22 mouse cellular contexts compared by ENCODE assay signal in genomic region chr2:145681626-145682025, GRCm38 (mm10). TPM values are rescaled to one million over a fixed set of nuclear protein-coding genes. Genes with fewer than 3 reads are reported as not detected.
DNase-seq lines count a peak whose midpoint lies in the region; ATAC-seq lines count a peak whose summit lies in the region.
"Had no signal": no experiment of that assay in that cellular context is flagged by ENCODE, and none has a peak within 500 bp of the region (broad histone marks: within the 10 kb centered on the region; RNA-seq: fewer than 3 reads in every experiment).

No protein-coding gene starts in this region.

- peak overlapping the region; percentile 61; the same call in 1 of the 2 replicates for H3K27ac ChIP-seq in kidney, embryonic 16.5 days (ENCODE audit: low read length)
- no peak overlapping the region for H3K27ac ChIP-seq in kidney, embryonic 15.5 days
- 0 out of 2 replicates have a peak overlapping the region, but pooled peaks have one; percentile 21 for H3K27ac ChIP-seq in stomach, embryonic 15.5 days
- H3K27ac ChIP-seq: forebrain, embryonic 13.5 days; heart, adult 2 months; hindbrain, embryonic 13.5 days; hindbrain, postnatal 0 days had no signal

- no peaks in the 10 kb centered on the region for H3K27me3 ChIP-seq in kidney, embryonic 16.5 days (ENCODE audit: insufficient read depth, low read length)
- H3K27me3 ChIP-seq in kidney, embryonic 15.5 days, result no peaks in the 10 kb centered on the region
- H3K27me3 ChIP-seq in stomach, embryonic 15.5 days (replicated peaks), result no peaks in the 10 kb centered on the region
- H3K27me3 ChIP-seq: embryonic facial prominence, embryonic 13.5 days; forebrain, embryonic 13.5 days; heart, embryonic 15.5 days; hindbrain, embryonic 13.5 days had no signal

- no peak overlapping the region for H3K4me3 ChIP-seq in kidney, embryonic 16.5 days (ENCODE audit: low read length)
- no peak overlapping the region for H3K4me3 ChIP-seq in kidney, embryonic 15.5 days (replicated peaks)
- no peak overlapping the region for H3K4me3 ChIP-seq in stomach, embryonic 15.5 days (replicated peaks)
- H3K4me3 ChIP-seq: embryonic facial prominence, embryonic 13.5 days; forebrain, embryonic 13.5 days; heart, adult 2 months; heart, embryonic 15.5 days; hindbrain, embryonic 13.5 days had no signal

- WGBS in kidney, embryonic 16.5 days, result 77% methylated on average over 4 of the region's 4 CpGs
- WGBS in kidney, embryonic 15.5 days, result 80% methylated on average over 4 of the region's 4 CpGs
- WGBS in stomach, embryonic 15.5 days, result 49% methylated on average over 4 of the region's 4 CpGs

- H3K36me3 ChIP-seq in kidney, embryonic 16.5 days (ENCODE audit: insufficient read depth, low read length), result peaks cover 7% of the 10 kb centered on the region; the same call in 1 of the 2 replicates
- peaks cover 3% of the 10 kb centered on the region; the same call in 1 of the 2 replicates for H3K36me3 ChIP-seq in kidney, embryonic 15.5 days
- H3K36me3 ChIP-seq in stomach, embryonic 15.5 days, result no peaks in the 10 kb centered on the region
- H3K36me3 ChIP-seq: embryonic facial prominence, embryonic 13.5 days; heart, embryonic 15.5 days had no signal

- peaks cover 75% of the 10 kb centered on the region for H3K4me1 ChIP-seq in kidney, embryonic 16.5 days (ENCODE audit: insufficient read depth, low read length)
- H3K4me1 ChIP-seq in kidney, embryonic 15.5 days, result peaks cover 76% of the 10 kb centered on the region
- peaks cover 20% of the 10 kb centered on the region for H3K4me1 ChIP-seq in stomach, embryonic 15.5 days

- DNase-seq in 3134 (ENCODE audit: extremely low read depth, insufficient read length, low spot score), result peak; percentile 26
- DNase-seq in NIH3T3 (ENCODE audit: low read depth), result peak; percentile 35
- DNase-seq in right cerebral cortex, postnatal 10 days (ENCODE audit: low spot score in 2 of 2), result no peak
- DNase-seq: adrenal gland, postnatal 14 days; cerebellum, adult 18-20 months; cerebellum, adult 9-11 months; cerebellum, postnatal 36 days; forebrain, postnatal 0 days; gastrocnemius, postnatal 36 days; heart, adult 2 months; heart, postnatal 14 days had no signal

- H3K9me3 ChIP-seq in kidney, embryonic 16.5 days (ENCODE audit: low read length), result peaks cover 8% of the 10 kb centered on the region
- H3K9me3 ChIP-seq in kidney, embryonic 15.5 days (replicated peaks), result no peaks in the 10 kb centered on the region
- H3K9me3 ChIP-seq in stomach, embryonic 15.5 days, result no peaks in the 10 kb centered on the region
- H3K9me3 ChIP-seq: embryonic facial prominence, embryonic 13.5 days; forebrain, embryonic 13.5 days; heart, embryonic 15.5 days; hindbrain, embryonic 13.5 days had no signal

- no peak overlapping the region for H3K9ac ChIP-seq in kidney, embryonic 16.5 days (replicated peaks; ENCODE audit: low read length)
- no peak overlapping the region for H3K9ac ChIP-seq in kidney, embryonic 15.5 days
- no peak overlapping the region for H3K9ac ChIP-seq in stomach, embryonic 15.5 days
- H3K9ac ChIP-seq: embryonic facial prominence, embryonic 13.5 days; forebrain, embryonic 13.5 days; forebrain, postnatal 0 days; heart, embryonic 15.5 days; hindbrain, embryonic 13.5 days had no signal

- no peak overlapping the region for H3K4me2 ChIP-seq in kidney, embryonic 16.5 days (replicated peaks; ENCODE audit: low read depth, low read length)
- no peak overlapping the region for H3K4me2 ChIP-seq in kidney, embryonic 15.5 days
- no peak overlapping the region for H3K4me2 ChIP-seq in stomach, embryonic 15.5 days
- H3K4me2 ChIP-seq: embryonic facial prominence, embryonic 13.5 days; forebrain, embryonic 13.5 days; heart, embryonic 11.5 days; heart, embryonic 15.5 days; hindbrain, embryonic 13.5 days had no signal

- ATAC-seq in kidney, embryonic 16.5 days (ENCODE audit: low FRiP score, low TSS enrichment), result no peak
- no peak for ATAC-seq in kidney, embryonic 15.5 days (replicated peaks; ENCODE audit: low FRiP score)
- no peak for ATAC-seq in stomach, embryonic 15.5 days (ENCODE audit: insufficient read depth, low FRiP score, low read depth)
- ATAC-seq in cerebellum, adult (ENCODE audit: insufficient number of reproducible peaks, low FRiP score, low TSS enrichment), result no peak
- no peak for ATAC-seq in frontal cortex, adult (ENCODE audit: low TSS enrichment)
- ATAC-seq: forebrain, embryonic 13.5 days; forebrain, postnatal 0 days; hindbrain, postnatal 0 days had no signal

RNA-seq across cellular contexts. Expression of gene Rin2, which starts 6.6 kb away (rescaled TPM):
- 32.5 and 37.7 TPM in 2 replicates for polyA plus RNA-seq in kidney, embryonic 16.5 days (2015; fragmentation: Nextera tagmentation; extraction: Ambion mirVana)
- 32.1 and 33.0 TPM in 2 replicates for polyA plus RNA-seq in kidney, embryonic 15.5 days (2015; fragmentation: Nextera tagmentation; extraction: Ambion mirVana)
- polyA plus RNA-seq in stomach, embryonic 15.5 days (2015; fragmentation: Nextera tagmentation; extraction: Ambion mirVana), result 29.8 and 32.8 TPM in 2 replicates

Comparison
In these comparisons a context has a peak if more than half of its experiments do, and no peak if none do; other contexts are left out.
1. DNase-seq: peak in 3134 (single experiment) and NIH3T3 (single experiment); none in right cerebral cortex, postnatal 10 days (0 of 2).